Mouse (Mus musculus) thymus, postnatal 36 days (tissue): ENCODE results near the gene Cmtm7.
"Not testable (repeated sequence)": the region's sequence is repeated elsewhere in the genome, so short reads cannot be mapped to it uniquely, and the experiment has no call there.

Experiments
- DNase-seq, 2 experiments: peaks; one replicate each; pipeline ENCODE4 v3.0.0; 2022; ENCODE audit warnings: mixed read lengths in 2 of 2

Gene Cmtm7

DNA sequence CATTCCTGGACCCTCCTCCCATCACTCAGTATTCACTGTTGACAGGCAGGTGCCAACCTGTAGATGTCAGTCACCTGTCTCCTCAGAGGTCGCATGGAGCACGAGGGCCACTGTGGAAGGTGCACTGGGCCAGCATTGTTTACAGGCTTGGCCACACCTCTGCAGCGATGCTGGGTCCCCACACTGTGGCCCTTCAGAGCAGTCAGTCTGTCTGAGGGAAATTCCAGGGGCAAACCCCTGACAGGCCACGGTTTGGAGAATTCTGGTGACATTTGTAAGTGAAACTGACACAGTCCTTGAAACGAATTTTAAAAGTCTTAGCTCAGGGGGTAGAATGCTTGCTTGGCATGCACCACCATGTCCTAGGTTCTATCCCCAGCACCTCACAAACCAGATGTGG, 21.3 kb downstream of the Cmtm7 start:
- DNase-seq = no peak

- no peak for DNase-seq
Observed at GRCm38 (mm10) chr9:114759886-114760285, 21.8 kb downstream of the Cmtm7 start.

DNA sequence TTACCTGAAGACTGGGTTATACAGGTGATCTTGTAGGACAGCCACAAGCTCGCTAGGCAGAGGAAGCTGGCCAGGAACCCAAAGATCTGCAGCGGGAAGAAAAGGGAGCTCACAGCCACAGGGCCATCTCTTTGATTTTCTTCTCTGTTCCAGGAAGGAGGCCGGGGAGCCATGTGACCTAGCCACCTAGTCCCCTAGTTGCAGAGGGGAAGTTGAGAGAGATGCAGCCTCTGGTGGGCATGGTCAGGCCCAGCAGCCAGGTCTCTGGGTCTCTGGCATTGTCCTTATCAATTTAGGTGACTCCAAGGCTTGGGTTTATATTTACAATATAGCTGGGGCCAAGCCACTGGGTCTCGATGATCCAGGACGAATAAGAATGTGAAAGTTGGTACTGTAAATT, 22.9 kb downstream of the Cmtm7 start:
- no peak for DNase-seq

GRCm38 (mm10) chr9:114758272-114758671, 23.4 kb downstream of the Cmtm7 start:
- no peak for DNase-seq

GRCm38 (mm10) chr9:114752863-114753484, 28.7 kb downstream of the Cmtm7 start:
- DNase-seq = peak; percentile 96

DNA sequence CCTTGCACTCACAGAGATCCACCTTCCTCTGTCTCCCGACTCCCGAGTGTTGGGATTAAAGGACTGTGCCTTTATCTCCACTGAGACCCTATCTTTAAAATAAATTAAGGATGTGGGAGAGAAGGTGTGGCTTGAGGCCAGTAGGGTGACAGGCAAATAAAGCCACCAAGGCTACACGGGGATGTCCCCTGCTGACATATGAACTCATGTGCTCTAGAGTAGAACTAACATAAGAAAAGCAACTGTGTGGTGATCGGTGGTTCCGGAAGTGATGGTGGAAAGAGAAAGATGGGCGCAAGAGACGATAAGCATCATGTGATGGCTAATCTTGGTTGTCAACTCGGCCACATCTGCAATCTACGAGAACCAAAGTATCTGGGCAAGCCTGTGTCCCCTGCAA, 29.3 kb downstream of the Cmtm7 start:
- DNase-seq = no peak

- no peak for DNase-seq
Observed at GRCm38 (mm10) chr9:114751582-114751981, 30.1 kb downstream of the Cmtm7 start.

DNA sequence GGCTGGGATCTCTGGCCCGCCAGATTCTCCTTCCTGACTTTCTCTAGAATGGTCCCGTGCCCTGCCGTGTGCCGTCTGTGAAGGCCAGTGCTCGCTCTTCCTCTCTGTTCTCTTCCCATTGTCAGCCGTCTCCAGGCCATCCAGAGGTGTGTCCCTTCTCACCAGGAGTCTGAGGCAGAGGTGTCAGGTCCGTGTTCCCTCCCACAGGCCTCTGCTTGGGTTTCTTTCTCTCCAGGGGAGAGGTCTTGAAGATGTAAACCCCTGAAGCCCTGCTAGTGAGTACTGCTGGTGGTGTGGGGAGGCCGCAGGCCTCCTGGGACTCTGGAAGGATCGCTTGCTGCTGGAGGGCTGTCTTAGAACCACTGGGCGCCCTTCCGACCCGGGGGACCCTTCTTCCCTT, 34.2 kb downstream of the Cmtm7 start:
- DNase-seq = no peak

- no peak for DNase-seq
Observed at GRCm38 (mm10) chr9:114747012-114747411, 34.6 kb downstream of the Cmtm7 start.

DNA sequence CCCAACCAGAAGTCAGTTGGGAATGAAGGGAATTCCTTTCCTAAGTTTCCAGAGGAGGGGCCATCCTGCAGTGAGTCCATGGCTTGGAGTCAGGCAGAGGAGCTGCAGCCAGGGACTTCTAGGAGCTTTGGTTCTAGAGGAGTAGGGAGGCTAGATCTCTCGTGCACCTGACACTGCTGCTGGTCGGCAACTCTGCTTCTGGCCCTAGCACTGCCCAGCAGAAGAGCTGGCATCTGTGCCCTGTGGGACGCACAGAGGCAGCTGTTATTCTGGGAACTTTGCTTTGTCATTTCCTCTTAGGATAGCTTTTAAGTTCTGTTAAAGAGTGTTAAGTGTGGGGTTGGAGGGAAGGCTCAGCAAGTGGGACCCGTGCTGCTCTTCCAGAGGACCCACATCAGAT, 36.0 kb downstream of the Cmtm7 start:
- DNase-seq = no peak

- no peak for DNase-seq
Observed at GRCm38 (mm10) chr9:114745163-114745562, 36.5 kb downstream of the Cmtm7 start.

DNA sequence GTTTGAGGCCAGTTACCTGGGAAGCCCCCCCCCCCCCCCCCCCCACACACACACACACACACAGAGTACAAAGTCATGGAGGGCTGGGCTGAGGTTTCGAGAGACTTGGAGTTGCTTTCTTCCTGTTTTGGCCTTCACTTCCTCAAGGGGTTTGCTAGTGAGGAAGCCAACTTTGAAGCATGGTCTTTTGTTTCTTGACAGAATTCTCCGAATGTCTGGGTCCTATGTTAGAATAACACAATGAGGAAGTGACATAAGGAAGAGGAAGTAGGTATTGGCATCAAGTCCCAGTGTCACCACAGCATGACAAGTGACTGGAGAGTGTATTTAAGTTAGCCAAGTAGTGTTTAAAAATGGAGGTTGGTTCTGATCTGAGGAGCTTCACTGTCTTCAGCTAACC, 38.9 kb downstream of the Cmtm7 start:
- no peak for DNase-seq

DNA sequence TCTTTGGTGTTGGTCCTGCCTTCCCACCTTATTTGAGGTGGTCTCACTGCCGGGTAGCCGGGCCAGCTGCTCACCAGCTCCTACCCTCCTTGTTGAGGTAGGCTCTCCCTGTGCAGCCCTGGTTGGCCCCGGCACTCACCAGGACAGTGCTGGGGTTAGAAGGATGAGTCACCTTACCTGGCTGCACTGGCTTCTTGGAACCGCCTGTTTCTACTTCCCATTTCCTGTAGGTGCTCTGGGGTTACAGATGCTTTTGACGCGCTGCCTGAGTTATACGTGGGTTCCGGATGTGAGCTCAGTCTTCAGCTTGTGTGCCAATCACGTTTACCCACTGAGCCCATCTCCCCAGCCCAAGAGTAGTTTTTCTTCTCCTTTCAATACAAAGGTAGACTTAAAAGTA, 41.3 kb downstream of the Cmtm7 start:
- DNase-seq = no peak

GRCm38 (mm10) chr9:114736442-114736841, 45.2 kb downstream of the Cmtm7 start:
- DNase-seq = no peak

DNA sequence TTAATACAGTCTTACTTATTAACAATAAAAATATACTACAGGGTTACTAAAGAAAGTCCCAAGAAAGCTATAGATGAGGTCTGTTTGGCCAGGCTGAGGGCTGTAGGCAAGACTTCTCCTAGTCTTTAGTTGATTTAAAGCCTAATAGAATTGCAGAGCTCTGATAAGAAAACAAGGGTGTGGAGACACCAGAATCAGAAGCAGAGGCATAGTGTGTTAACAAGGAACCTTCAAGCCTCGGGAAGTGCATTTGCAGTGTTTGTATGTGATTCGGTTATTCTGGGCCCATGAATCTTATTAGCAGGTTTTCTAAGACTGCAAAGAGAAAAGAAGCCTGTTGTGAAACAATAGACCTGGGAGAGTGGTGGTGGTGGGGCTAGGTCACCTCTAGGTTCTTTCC, 48.4 kb downstream of the Cmtm7 start:
- no peak for DNase-seq

DNA sequence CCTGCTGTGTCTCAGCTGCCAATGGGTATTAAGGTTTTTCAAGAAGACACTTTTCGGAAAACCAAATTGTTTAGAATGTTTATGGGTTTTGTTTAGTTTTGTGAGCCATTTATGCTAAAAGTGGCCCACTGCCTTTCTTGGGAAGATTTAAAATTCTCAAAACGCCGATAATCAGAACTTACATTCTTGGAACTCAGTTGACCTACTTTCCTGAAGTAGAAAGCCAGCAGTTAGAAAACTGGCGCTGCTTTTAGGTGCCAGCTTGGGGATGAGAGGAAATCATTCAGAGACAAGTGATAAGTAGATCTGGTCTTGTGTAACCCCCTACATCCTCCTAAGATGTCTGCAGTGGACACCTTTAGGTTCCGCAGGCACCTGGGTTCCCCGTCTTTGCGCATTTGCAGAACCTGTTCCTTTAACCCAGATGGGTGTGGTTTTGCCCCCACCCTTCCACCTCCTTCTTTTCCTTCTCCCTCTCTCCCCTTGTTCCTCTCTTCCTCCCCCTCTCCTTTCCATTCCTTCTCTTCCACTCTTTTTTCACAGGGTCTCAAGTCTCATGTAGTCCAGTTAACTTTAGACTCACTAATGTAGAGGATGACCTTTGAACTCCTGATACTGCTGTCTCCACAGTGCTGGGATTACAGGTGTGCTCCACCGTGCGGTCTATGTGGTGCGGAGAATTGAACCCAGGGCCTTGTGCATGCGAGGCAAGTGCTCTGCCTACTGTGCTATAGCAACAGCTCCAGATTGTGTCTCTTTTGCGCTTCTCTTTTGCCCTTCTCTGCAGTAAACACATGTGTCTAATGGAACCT, 49.6 kb downstream of the Cmtm7 start:
- DNase-seq = peak in 1 of 2 experiments; percentile 47

DNA sequence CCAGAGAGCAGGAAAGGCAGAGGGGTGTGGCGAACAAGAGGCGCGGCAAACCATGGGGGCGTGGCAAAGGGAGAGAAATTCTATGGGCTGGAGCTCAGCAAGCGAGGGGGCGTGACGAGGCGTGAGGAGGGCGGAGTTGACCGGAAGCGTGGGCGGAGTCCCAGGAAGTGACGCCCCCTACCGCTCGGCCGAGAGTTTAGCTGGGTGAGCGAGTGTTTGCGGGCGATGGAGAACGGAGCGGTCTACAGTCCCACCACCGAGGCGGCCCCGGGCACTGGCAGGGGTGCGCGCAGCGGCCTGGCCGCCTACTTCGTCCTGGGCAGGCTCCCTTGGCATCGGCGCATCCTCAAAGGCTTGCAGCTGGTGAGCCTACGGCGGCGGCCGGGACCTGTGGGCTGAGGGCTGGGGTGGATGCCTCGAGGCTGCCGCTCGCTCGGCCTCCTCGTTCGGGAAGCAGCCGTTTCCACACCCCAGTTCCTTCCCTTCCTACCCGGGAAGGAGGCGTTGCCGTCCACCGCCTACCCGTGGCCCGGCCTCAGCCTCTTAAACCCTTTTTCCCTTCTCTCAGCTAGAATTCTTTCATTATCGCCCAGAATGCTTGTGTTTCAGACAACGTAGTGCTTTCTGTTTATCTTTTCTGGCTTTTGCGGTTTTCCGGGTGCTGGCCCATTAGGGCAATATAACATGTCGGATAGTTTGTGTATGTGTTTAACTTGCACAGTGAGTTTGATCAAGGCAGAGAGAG, 50.5 kb downstream of the Cmtm7 start, which contains the start of gene Cmtm6:
Gene Cmtm6 (plus strand): TSS at position 106 of the 745 bp plus-strand sequence.
- peak; percentile 97 to 99 for DNase-seq

DNA sequence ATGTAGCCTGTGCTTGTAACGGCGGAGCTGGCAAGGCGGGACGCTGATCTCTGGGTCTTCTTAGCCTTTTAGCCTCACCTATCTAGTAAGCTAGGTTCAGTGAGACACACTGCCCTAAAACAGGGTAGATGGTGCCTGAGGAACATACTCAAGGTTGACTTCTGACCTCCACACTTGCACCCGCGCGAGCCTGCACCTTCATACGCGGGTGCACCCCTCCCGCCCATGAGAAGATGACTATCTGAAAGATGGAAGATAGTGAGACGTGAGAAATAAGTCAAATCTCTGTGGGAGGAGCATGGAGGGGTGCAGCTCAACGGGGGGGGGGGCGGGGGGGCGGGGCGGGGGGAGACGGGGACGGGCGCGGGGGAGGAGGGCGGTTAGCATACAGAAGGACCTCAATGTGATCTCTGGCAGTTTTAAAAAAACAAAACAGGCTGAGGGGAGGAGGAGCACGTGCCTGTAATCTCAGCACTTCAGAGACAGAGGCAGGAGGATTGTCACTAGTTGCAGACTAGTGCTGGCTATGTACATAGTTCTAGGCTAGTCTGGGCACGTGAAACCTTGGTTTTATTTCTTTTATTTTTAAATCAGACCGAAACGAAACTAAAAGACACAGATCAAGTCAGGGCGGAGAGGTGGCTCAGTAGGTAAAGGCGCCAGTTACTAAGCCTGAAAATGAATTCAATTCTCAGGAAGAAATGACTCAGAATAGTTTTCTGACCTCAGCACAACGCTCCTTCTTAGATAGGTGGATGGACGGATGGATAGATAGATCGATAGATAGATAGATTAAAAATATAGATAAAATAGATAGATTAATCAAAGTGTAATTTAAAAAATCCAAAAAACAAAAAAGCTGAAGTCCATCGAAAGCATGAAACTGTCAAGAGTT, 51.5 kb downstream of the Cmtm7 start:
- peak; percentile 30 to 47 for DNase-seq

DNA sequence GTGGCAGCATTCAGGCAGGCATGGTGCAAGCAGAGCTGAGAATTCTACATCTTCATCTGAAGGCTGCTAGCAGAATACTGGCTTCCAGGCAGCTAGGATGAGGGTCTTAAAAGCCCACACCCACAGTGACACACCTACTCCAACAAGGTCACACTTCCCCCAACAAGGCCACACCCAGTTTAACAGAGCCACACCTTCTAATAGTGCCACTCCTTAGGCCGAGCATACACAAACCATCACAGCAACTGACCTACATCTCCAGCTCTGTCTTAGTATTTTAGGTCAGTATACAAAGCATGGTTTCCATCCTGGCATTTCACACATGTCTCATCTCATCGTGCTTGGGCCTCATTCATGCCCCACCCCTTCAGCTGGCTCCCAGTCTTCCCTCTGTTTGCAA, 53.2 kb downstream of the Cmtm7 start:
- DNase-seq = not testable (repeated sequence)

GRCm38 (mm10) chr9:114727315-114727714, 54.3 kb downstream of the Cmtm7 start:
- DNase-seq = no peak

GRCm38 (mm10) chr9:114716677-114717331, 64.9 kb downstream of the Cmtm7 start:
- DNase-seq = no peak

GRCm38 (mm10) chr9:114713481-114713880, 68.2 kb downstream of the Cmtm7 start:
- no peak for DNase-seq
